Mouse (Mus musculus) embryonic facial prominence, embryonic 12.5 days (tissue): ENCODE data around the gene Shcbp1. TPM values are rescaled to one million over a fixed set of nuclear protein-coding genes. Genes with fewer than 3 reads are reported as not detected.
"Not testable (repeated sequence)": the region's sequence is repeated elsewhere in the genome, so short reads cannot be mapped to it uniquely, and the experiment has no call there.

Experiments used
- ATAC-seq: fragments of 200-750 bp; cut with Nextera tagmentation; 2 replicates; pipeline ENCODE4 v1.8.0; 2017; ENCODE audit not compliant: insufficient number of reproducible peaks, insufficient read depth, low FRiP score, low TSS enrichment
- H3K27ac ChIP-seq: fragments of 300-500 bp; sonication (generic); 2 replicates; pipeline ENCODE4 v1.5.1; 2016; ENCODE audit warnings: mild to moderate bottlenecking
- H3K27me3 ChIP-seq: fragments of 300-500 bp; sonication (generic); 2 replicates; pipeline ENCODE4 v1.6.1; 2016; ENCODE audit warnings: mild to moderate bottlenecking, moderate library complexity
- H3K36me3 ChIP-seq: fragments of 300-500 bp; sonication (generic); 2 replicates; pipeline ENCODE4 v1.6.1; 2016; ENCODE audit warnings: mild to moderate bottlenecking
- H3K4me1 ChIP-seq: fragments of 300-500 bp; sonication (generic); 2 replicates; pipeline ENCODE4 v1.6.1; 2016
- H3K4me2 ChIP-seq: fragments of 300-500 bp; sonication (generic); replicated peaks from 2 replicates; pipeline ENCODE4 v1.6.1; 2016; ENCODE audit warnings: mild to moderate bottlenecking, moderate library complexity
- H3K4me3 ChIP-seq: fragments of 300-500 bp; sonication (generic); 2 replicates; pipeline ENCODE4 v1.5.1; 2016; ENCODE audit warnings: mild to moderate bottlenecking
- H3K9ac ChIP-seq: fragments of 300-500 bp; sonication (generic); 2 replicates; pipeline ENCODE4 v1.6.1; 2016; ENCODE audit warnings: mild to moderate bottlenecking, moderate library complexity
- H3K9me3 ChIP-seq: fragments of 300-500 bp; sonication (generic); 2 replicates; pipeline ENCODE4 v1.6.1; 2016; ENCODE audit warnings: mild to moderate bottlenecking, moderate library complexity
- WGBS: fragments of 180-500 bp; shearing (Covaris S2); methylation state at CpG from one replicate; pipeline ENCODE4 v1.1.7; 2016; 5-methylcytosine and 5-hydroxymethylcytosine counted together
- polyA plus RNA-seq: library from polyadenylated mRNA; unstranded; fragments of >200 nt; fragmentation: Nextera tagmentation; extraction: Ambion mirVana; gene quantifications from 2 replicates; pipeline ENCODE4 v1.2.1, GENCODE M21; 2016

Shcbp1 gene
- 73.2 and 81.3 TPM in 2 replicates for polyA plus RNA-seq

GRCm38 (mm10) chr8:4779254-4780055 is at the start of gene Shcbp1:
Gene Shcbp1 (minus strand): TSS chr8:4779567.
- 0 out of 2 replicates have a peak, but pooled peaks cover under 1% of the 10 kb centered on the region for H3K36me3 ChIP-seq
- no peak within 1 kb of the TSS for H3K27ac ChIP-seq
- peak within 1 kb of the TSS; percentile 68 for H3K9ac ChIP-seq
- peak; percentile 90 for ATAC-seq
- peak within 1 kb of the TSS; percentile 78 for H3K4me2 ChIP-seq
- peaks cover 9% of the 10 kb centered on the region for H3K4me1 ChIP-seq
- H3K27me3 ChIP-seq: no peaks in the 10 kb centered on the region
- peak within 1 kb of the TSS; percentile 81 for H3K4me3 ChIP-seq
- no peaks in the 10 kb centered on the region for H3K9me3 ChIP-seq
- WGBS: 3% methylated on average over 29 of the region's 29 CpGs

GRCm38 (mm10) chr8:4808831-4809230 is 29.5 kb upstream of the Shcbp1 start:
- Histone ChIP-seq H3K4me3 (no peak overlapping the region), H3K36me3 (no peaks in the 10 kb centered on the region), H3K27me3 (no peaks in the 10 kb centered on the region), H3K9me3 (no peaks in the 10 kb centered on the region), H3K9ac (no peak overlapping the region), H3K4me2 (no peak overlapping the region), H3K4me1 (no peaks in the 10 kb centered on the region), H3K27ac (no peak overlapping the region)
- ATAC-seq: no peak
- 81% methylated on average over 4 of the region's 4 CpGs for WGBS

- Histone ChIP-seq H3K4me2 (0 out of 2 replicates have a peak overlapping the region, but pooled peaks have one; percentile 1), H3K27ac (no peak overlapping the region), H3K27me3 (no peaks in the 10 kb centered on the region), H3K36me3 (no peaks in the 10 kb centered on the region), H3K4me3 (no peak overlapping the region), H3K9me3 (no peaks in the 10 kb centered on the region), H3K4me1 (no peaks in the 10 kb centered on the region), H3K9ac (no peak overlapping the region)
- ATAC-seq: no peak
- 53% methylated on average over 19 of the region's 19 CpGs for WGBS
Measured at GRCm38 (mm10) chr8:4800524-4801122, 21.3 kb upstream of the Shcbp1 start.

- H3K27me3 ChIP-seq: no peaks in the 10 kb centered on the region
- H3K4me2 ChIP-seq: peak overlapping the region; percentile 78
- no peak overlapping the region for H3K27ac ChIP-seq
- peaks cover 9% of the 10 kb centered on the region for H3K4me1 ChIP-seq
- ATAC-seq: no peak
- 0 out of 2 replicates have a peak, but pooled peaks cover 2% of the 10 kb centered on the region for H3K36me3 ChIP-seq
- no peaks in the 10 kb centered on the region for H3K9me3 ChIP-seq
- peak overlapping the region; percentile 68; the same call in 1 of the 2 replicates for H3K9ac ChIP-seq
- 82% methylated on average over 6 of the region's 6 CpGs for WGBS
- peak overlapping the region; percentile 81 for H3K4me3 ChIP-seq
Measured at GRCm38 (mm10) chr8:4778266-4778665, 1.1 kb downstream of the Shcbp1 start.

- no peak overlapping the region for H3K4me2 ChIP-seq
- H3K9ac ChIP-seq: no peak overlapping the region
- H3K36me3 ChIP-seq: no peaks in the 10 kb centered on the region
- H3K27ac ChIP-seq: no peak overlapping the region
- no peaks in the 10 kb centered on the region for H3K9me3 ChIP-seq
- no peak overlapping the region for H3K4me3 ChIP-seq
- ATAC-seq: no peak
- H3K27me3 ChIP-seq: no peaks in the 10 kb centered on the region
- WGBS: 87% methylated on average over 4 of the region's 4 CpGs
- H3K4me1 ChIP-seq: no peaks in the 10 kb centered on the region
Measured at GRCm38 (mm10) chr8:4764751-4765150, 14.6 kb downstream of the Shcbp1 start.

GRCm38 (mm10) chr8:4753048-4753447 is 26.3 kb downstream of the Shcbp1 start:
- no peak overlapping the region for H3K9ac ChIP-seq
- no peaks in the 10 kb centered on the region for H3K27me3 ChIP-seq
- H3K27ac ChIP-seq: no peak overlapping the region
- ATAC-seq: no peak
- 90% methylated on average over 5 of the region's 5 CpGs for WGBS
- no peak overlapping the region for H3K4me2 ChIP-seq
- H3K4me3 ChIP-seq: no peak overlapping the region
- H3K9me3 ChIP-seq: no peaks in the 10 kb centered on the region
- H3K36me3 ChIP-seq: 0 out of 2 replicates have a peak, but pooled peaks cover 4% of the 10 kb centered on the region
- H3K4me1 ChIP-seq: no peaks in the 10 kb centered on the region

- Histone ChIP-seq H3K4me2 (no peak overlapping the region), H3K9me3 (no peaks in the 10 kb centered on the region), H3K27ac (no peak overlapping the region), H3K36me3 (peaks cover 5% of the 10 kb centered on the region), H3K9ac (no peak overlapping the region), H3K4me3 (no peak overlapping the region), H3K4me1 (no peaks in the 10 kb centered on the region), H3K27me3 (no peaks in the 10 kb centered on the region)
- 94% methylated on average over 1 of the region's 1 CpGs for WGBS
- no peak for ATAC-seq
Measured at GRCm38 (mm10) chr8:4730942-4731341, 48.4 kb downstream of the Shcbp1 start.

- Histone ChIP-seq H3K9ac (no peak overlapping the region), H3K4me1 (no peaks in the 10 kb centered on the region), H3K9me3 (no peaks in the 10 kb centered on the region), H3K27me3 (no peaks in the 10 kb centered on the region), H3K4me2 (no peak overlapping the region), H3K4me3 (no peak overlapping the region), H3K36me3 (no peaks in the 10 kb centered on the region), H3K27ac (no peak overlapping the region)
- ATAC-seq: no peak
- 48% methylated on average over 2 of the region's 2 CpGs for WGBS
Measured at GRCm38 (mm10) chr8:4715546-4715945, 63.8 kb downstream of the Shcbp1 start.

GRCm38 (mm10) chr8:4708346-4708745 is 71.0 kb downstream of the Shcbp1 start:
- H3K4me1 ChIP-seq, H3K36me3 ChIP-seq, H3K9ac ChIP-seq, H3K4me2 ChIP-seq, H3K27me3 ChIP-seq, H3K27ac ChIP-seq, H3K9me3 ChIP-seq, ATAC-seq, H3K4me3 ChIP-seq: not testable (repeated sequence)
- 68% methylated on average over 5 of the region's 5 CpGs for WGBS

GRCm38 (mm10) chr8:4707916-4708315 is 71.5 kb downstream of the Shcbp1 start:
- not testable (repeated sequence) for H3K27ac ChIP-seq, ATAC-seq, H3K9ac ChIP-seq, H3K36me3 ChIP-seq, H3K4me1 ChIP-seq, H3K4me3 ChIP-seq, H3K27me3 ChIP-seq, H3K9me3 ChIP-seq, H3K4me2 ChIP-seq
- 81% methylated on average over 7 of the region's 7 CpGs for WGBS

GRCm38 (mm10) chr8:4691634-4692033 is 87.7 kb downstream of the Shcbp1 start:
- Histone ChIP-seq H3K9me3 (no peaks in the 10 kb centered on the region), H3K27me3 (no peaks in the 10 kb centered on the region), H3K27ac (no peak overlapping the region), H3K4me1 (no peaks in the 10 kb centered on the region), H3K4me2 (no peak overlapping the region), H3K9ac (no peak overlapping the region), H3K36me3 (no peaks in the 10 kb centered on the region), H3K4me3 (no peak overlapping the region)
- WGBS: 48% methylated on average over 1 of the region's 1 CpGs
- ATAC-seq: no peak
